Mouse (Mus musculus): ENCODE data around the gene Ccdc97. TPM values are rescaled to one million over a fixed set of nuclear protein-coding genes. Genes with fewer than 3 reads are reported as not detected.
A peak's percentile ranks its signal among the peaks of the same experiment; 100 is the strongest.

Ccdc97 gene
- polyA plus RNA-seq, 1 experiment from 2014 or later = 25.6 TPM

- Histone ChIP-seq H3K4me3 (ENCODE audit: low read length) (peak overlapping the region; percentile 75), H3K9ac (replicated peaks; ENCODE audit: low read length) (peak overlapping the region; percentile 90), H3K4me1 (ENCODE audit: insufficient read depth, low read length) (peaks cover 17% of the 10 kb centered on the region), H3K27ac (ENCODE audit: low read length) (peak overlapping the region; percentile 98), H3K9me3 (ENCODE audit: low read length) (no peaks in the 10 kb centered on the region), H3K27me3 (ENCODE audit: insufficient read depth, low read length) (no peaks in the 10 kb centered on the region), H3K4me2 (replicated peaks; ENCODE audit: low read depth, low read length) (peak overlapping the region; percentile 74; the same call in 1 of the 2 replicates), H3K36me3 (ENCODE audit: insufficient read depth, low read length) (peaks cover 22% of the 10 kb centered on the region)
- under 1% methylated on average over 29 of the region's 30 CpGs for WGBS
- ATAC-seq (ENCODE audit: low FRiP score, low TSS enrichment) = no peak
These were observed 35.5 kb upstream of the Ccdc97 start for GRCm38 (mm10) chr7:25754439-25754737.

- H3K27me3 ChIP-seq (ENCODE audit: insufficient read depth, low read length) = no peaks in the 10 kb centered on the region
- under 1% methylated on average over 46 of the region's 46 CpGs for WGBS
- H3K36me3 ChIP-seq (ENCODE audit: insufficient read depth, low read length) = peaks cover 27% of the 10 kb centered on the region
- peaks cover 17% of the 10 kb centered on the region for H3K4me1 ChIP-seq (ENCODE audit: insufficient read depth, low read length)
- peak overlapping the region; percentile 98 for H3K27ac ChIP-seq (ENCODE audit: low read length)
- H3K4me3 ChIP-seq (ENCODE audit: low read length) = peak overlapping the region; percentile 75
- H3K9me3 ChIP-seq (ENCODE audit: low read length) = no peaks in the 10 kb centered on the region
- H3K4me2 ChIP-seq (replicated peaks; ENCODE audit: low read depth, low read length) = peak overlapping the region; percentile 74
- peak overlapping the region; percentile 90 for H3K9ac ChIP-seq (replicated peaks; ENCODE audit: low read length)
- peak; percentile 5 for ATAC-seq (ENCODE audit: low FRiP score, low TSS enrichment)
These were observed 35.0 kb upstream of the Ccdc97 start for GRCm38 (mm10) chr7:25753643-25754438.

- H3K4me1 ChIP-seq (ENCODE audit: insufficient read depth, low read length) = peaks cover 17% of the 10 kb centered on the region
- ATAC-seq (ENCODE audit: low FRiP score, low TSS enrichment) = no peak
- no peak overlapping the region for H3K27ac ChIP-seq (ENCODE audit: low read length)
- H3K4me3 ChIP-seq (ENCODE audit: low read length) = peak overlapping the region; percentile 75
- no peaks in the 10 kb centered on the region for H3K27me3 ChIP-seq (ENCODE audit: insufficient read depth, low read length)
- H3K9me3 ChIP-seq (ENCODE audit: low read length) = no peaks in the 10 kb centered on the region
- peak overlapping the region; percentile 74 for H3K4me2 ChIP-seq (replicated peaks; ENCODE audit: low read depth, low read length)
- peaks cover 30% of the 10 kb centered on the region for H3K36me3 ChIP-seq (ENCODE audit: insufficient read depth, low read length)
- peak overlapping the region; percentile 90 for H3K9ac ChIP-seq (replicated peaks; ENCODE audit: low read length)
These were observed 34.2 kb upstream of the Ccdc97 start for GRCm38 (mm10) chr7:25753076-25753475.

- H3K9ac ChIP-seq (replicated peaks; ENCODE audit: low read length) = no peak overlapping the region
- ATAC-seq (ENCODE audit: low FRiP score, low TSS enrichment) = no peak
- H3K4me1 ChIP-seq (ENCODE audit: insufficient read depth, low read length) = peaks cover 1% of the 10 kb centered on the region
- no peaks in the 10 kb centered on the region for H3K9me3 ChIP-seq (ENCODE audit: low read length)
- H3K36me3 ChIP-seq (ENCODE audit: insufficient read depth, low read length) = peaks cover 92% of the 10 kb centered on the region
- no peak overlapping the region for H3K4me2 ChIP-seq (replicated peaks; ENCODE audit: low read depth, low read length)
- no peaks in the 10 kb centered on the region for H3K27me3 ChIP-seq (ENCODE audit: insufficient read depth, low read length)
- H3K27ac ChIP-seq (ENCODE audit: low read length) = no peak overlapping the region
- WGBS = 69% methylated on average over 3 of the region's 3 CpGs
- H3K4me3 ChIP-seq (ENCODE audit: low read length) = no peak overlapping the region
These were observed 28.0 kb upstream of the Ccdc97 start for GRCm38 (mm10) chr7:25746844-25747243.

- H3K9me3 ChIP-seq (ENCODE audit: low read length) = no peaks in the 10 kb centered on the region
- no peaks in the 10 kb centered on the region for H3K27me3 ChIP-seq (ENCODE audit: insufficient read depth, low read length)
- H3K27ac ChIP-seq (ENCODE audit: low read length) = no peak overlapping the region
- peaks cover 91% of the 10 kb centered on the region for H3K36me3 ChIP-seq (ENCODE audit: insufficient read depth, low read length)
- no peak overlapping the region for H3K4me2 ChIP-seq (replicated peaks; ENCODE audit: low read depth, low read length)
- ATAC-seq (ENCODE audit: low FRiP score, low TSS enrichment) = no peak
- no peak overlapping the region for H3K9ac ChIP-seq (replicated peaks; ENCODE audit: low read length)
- no peaks in the 10 kb centered on the region for H3K4me1 ChIP-seq (ENCODE audit: insufficient read depth, low read length)
- WGBS = 86% methylated on average over 3 of the region's 3 CpGs
- H3K4me3 ChIP-seq (ENCODE audit: low read length) = no peak overlapping the region
These were observed 19.4 kb upstream of the Ccdc97 start for GRCm38 (mm10) chr7:25738277-25738676.

- Histone ChIP-seq H3K4me3 (ENCODE audit: low read length) (no peak overlapping the region), H3K4me2 (replicated peaks; ENCODE audit: low read depth, low read length) (no peak overlapping the region), H3K27me3 (ENCODE audit: insufficient read depth, low read length) (no peaks in the 10 kb centered on the region), H3K36me3 (ENCODE audit: insufficient read depth, low read length) (peaks cover 91% of the 10 kb centered on the region), H3K27ac (ENCODE audit: low read length) (no peak overlapping the region), H3K4me1 (ENCODE audit: insufficient read depth, low read length) (no peaks in the 10 kb centered on the region), H3K9ac (replicated peaks; ENCODE audit: low read length) (no peak overlapping the region), H3K9me3 (ENCODE audit: low read length) (no peaks in the 10 kb centered on the region)
- ATAC-seq (ENCODE audit: low FRiP score, low TSS enrichment) = no peak
- WGBS = 92% methylated on average over 2 of the region's 2 CpGs
These were observed 18.0 kb upstream of the Ccdc97 start for GRCm38 (mm10) chr7:25736920-25737319.

- H3K4me2 ChIP-seq (replicated peaks; ENCODE audit: low read depth, low read length) = no peak overlapping the region
- H3K4me3 ChIP-seq (ENCODE audit: low read length) = no peak overlapping the region
- no peak overlapping the region for H3K9ac ChIP-seq (replicated peaks; ENCODE audit: low read length)
- no peak for ATAC-seq (ENCODE audit: low FRiP score, low TSS enrichment)
- H3K27me3 ChIP-seq (ENCODE audit: insufficient read depth, low read length) = no peaks in the 10 kb centered on the region
- peaks cover 88% of the 10 kb centered on the region for H3K36me3 ChIP-seq (ENCODE audit: insufficient read depth, low read length)
- 77% methylated on average over 4 of the region's 4 CpGs for WGBS
- H3K4me1 ChIP-seq (ENCODE audit: insufficient read depth, low read length) = no peaks in the 10 kb centered on the region
- H3K27ac ChIP-seq (ENCODE audit: low read length) = no peak overlapping the region
- no peaks in the 10 kb centered on the region for H3K9me3 ChIP-seq (ENCODE audit: low read length)
These were observed 16.1 kb upstream of the Ccdc97 start for GRCm38 (mm10) chr7:25734991-25735390.

- 90% methylated on average over 8 of the region's 8 CpGs for WGBS
- Histone ChIP-seq H3K9ac (replicated peaks; ENCODE audit: low read length) (no peak overlapping the region), H3K27ac (ENCODE audit: low read length) (no peak overlapping the region), H3K27me3 (ENCODE audit: insufficient read depth, low read length) (no peaks in the 10 kb centered on the region), H3K4me3 (ENCODE audit: low read length) (no peak overlapping the region), H3K9me3 (ENCODE audit: low read length) (no peaks in the 10 kb centered on the region), H3K4me2 (replicated peaks; ENCODE audit: low read depth, low read length) (no peak overlapping the region), H3K36me3 (ENCODE audit: insufficient read depth, low read length) (peaks cover 90% of the 10 kb centered on the region), H3K4me1 (ENCODE audit: insufficient read depth, low read length) (no peaks in the 10 kb centered on the region)
- no peak for ATAC-seq (ENCODE audit: low FRiP score, low TSS enrichment)
These were observed 12.6 kb upstream of the Ccdc97 start for GRCm38 (mm10) chr7:25731294-25732055.

GRCm38 (mm10) chr7:25729862-25730261 is 11.0 kb upstream of the Ccdc97 start:
- Histone ChIP-seq H3K27ac (ENCODE audit: low read length) (no peak overlapping the region), H3K4me1 (ENCODE audit: insufficient read depth, low read length) (no peaks in the 10 kb centered on the region), H3K27me3 (ENCODE audit: insufficient read depth, low read length) (no peaks in the 10 kb centered on the region), H3K9ac (replicated peaks; ENCODE audit: low read length) (no peak overlapping the region), H3K4me2 (replicated peaks; ENCODE audit: low read depth, low read length) (no peak overlapping the region), H3K4me3 (ENCODE audit: low read length) (no peak overlapping the region), H3K9me3 (ENCODE audit: low read length) (no peaks in the 10 kb centered on the region), H3K36me3 (ENCODE audit: insufficient read depth, low read length) (peaks cover 93% of the 10 kb centered on the region)
- ATAC-seq (ENCODE audit: low FRiP score, low TSS enrichment) = no peak
- WGBS = 77% methylated on average over 2 of the region's 2 CpGs

GRCm38 (mm10) chr7:25729396-25729795 is 10.5 kb upstream of the Ccdc97 start:
- 53% methylated on average over 2 of the region's 2 CpGs for WGBS
- Histone ChIP-seq H3K27ac (ENCODE audit: low read length) (no peak overlapping the region), H3K36me3 (ENCODE audit: insufficient read depth, low read length) (peaks cover 93% of the 10 kb centered on the region)

More at GRCm38 (mm10) chr7:25729396-25729795, 10.5 kb upstream of the Ccdc97 start:
- H3K4me2 ChIP-seq (replicated peaks; ENCODE audit: low read depth, low read length) = no peak overlapping the region
- H3K4me1 ChIP-seq (ENCODE audit: insufficient read depth, low read length) = no peaks in the 10 kb centered on the region
- H3K4me3 ChIP-seq (ENCODE audit: low read length) = no peak overlapping the region
- H3K9ac ChIP-seq (replicated peaks; ENCODE audit: low read length) = no peak overlapping the region
- no peaks in the 10 kb centered on the region for H3K9me3 ChIP-seq (ENCODE audit: low read length)
- no peaks in the 10 kb centered on the region for H3K27me3 ChIP-seq (ENCODE audit: insufficient read depth, low read length)
- no peak for ATAC-seq (ENCODE audit: low FRiP score, low TSS enrichment)

Data from kidney, embryonic 16.5 days (tissue).